Mouse (Mus musculus): ENCODE measurements around the gene Fggy. TPM values are rescaled to one million over a fixed set of nuclear protein-coding genes. Genes with fewer than 3 reads are reported as not detected.

Fggy gene
- polyA plus RNA-seq, 2 experiments, result 14.9 to 19.3 TPM

- 71% methylated on average over 2 of the region's 2 CpGs for WGBS (ENCODE audit: insufficient replicate concordance)
- ATAC-seq (ENCODE audit: insufficient read depth), result no peak
- TF ChIP-seq CTCF (IDR thresholded peaks at IDR 0.05; ENCODE audit: low read depth) (no peak), EP300 (IDR thresholded peaks at IDR 0.05; ENCODE audit: low read depth) (no peak)
Measured at GRCm38 (mm10) chr4:95852257-95852656, 294.9 kb downstream of the Fggy start.

GRCm38 (mm10) chr4:95856008-95856407 is 298.7 kb downstream of the Fggy start:
- Histone ChIP-seq H3K9me3 (ENCODE audit: control insufficient read depth, low read length) (no peaks in the 10 kb centered on the region), H3K4me2 (ENCODE audit: low read depth) (no peak overlapping the region), H3K27me3 (ENCODE audit: control insufficient read depth, insufficient read depth, low read length) (no peaks in the 10 kb centered on the region), H3K4me3 (ENCODE audit: insufficient read depth in 1 of 2, low read depth in 2 of 2, low read length in 2 of 2) (no peak overlapping the region), H3K27ac (no peak overlapping the region), H3K36me3 (replicated peaks; ENCODE audit: control insufficient read depth, insufficient read depth, low read depth) (no peaks in the 10 kb centered on the region), H3K4me1 (replicated peaks; ENCODE audit: control insufficient read depth in 2 of 2, insufficient read depth in 2 of 2, low read length in 1 of 2) (no peaks in the 10 kb centered on the region), H3K9ac (replicated peaks) (no peak overlapping the region)
- ATAC-seq (ENCODE audit: insufficient read depth) (no peak), DNase-seq (ENCODE audit: low read depth in 3 of 3, low spot score in 3 of 3) (no peak)
- WGBS (ENCODE audit: insufficient replicate concordance), result 67% methylated on average over 2 of the region's 2 CpGs
- no peak for TF ChIP-seq CTCF (IDR thresholded peaks at IDR 0.05; ENCODE audit: low read depth)
- TF ChIP-seq EP300 (IDR thresholded peaks at IDR 0.05; ENCODE audit: low read depth), result no peak

More at GRCm38 (mm10) chr4:95852257-95852656, 294.9 kb downstream of the Fggy start:
- Histone ChIP-seq H3K9me3 (ENCODE audit: control insufficient read depth, low read length) (no peaks in the 10 kb centered on the region), H3K4me3 (ENCODE audit: insufficient read depth in 1 of 2, low read depth in 2 of 2, low read length in 2 of 2) (no peak overlapping the region), H3K27me3 (ENCODE audit: control insufficient read depth, insufficient read depth, low read length) (no peaks in the 10 kb centered on the region), H3K27ac (no peak overlapping the region), H3K4me1 (replicated peaks; ENCODE audit: control insufficient read depth in 2 of 2, insufficient read depth in 2 of 2, low read length in 1 of 2) (no peaks in the 10 kb centered on the region), H3K4me2 (ENCODE audit: low read depth) (no peak overlapping the region), H3K36me3 (replicated peaks; ENCODE audit: control insufficient read depth, insufficient read depth, low read depth) (no peaks in the 10 kb centered on the region), H3K9ac (replicated peaks) (no peak overlapping the region)
- no peak for DNase-seq (ENCODE audit: low read depth in 3 of 3, low spot score in 3 of 3)

- ATAC-seq (ENCODE audit: insufficient read depth) (no peak), DNase-seq (ENCODE audit: low read depth in 3 of 3, low spot score in 3 of 3) (no peak)
- H3K9me3 ChIP-seq (ENCODE audit: control insufficient read depth, low read length), result no peaks in the 10 kb centered on the region
- H3K4me2 ChIP-seq (ENCODE audit: low read depth), result no peak overlapping the region
- H3K9ac ChIP-seq (replicated peaks), result no peak overlapping the region
- H3K4me3 ChIP-seq (ENCODE audit: insufficient read depth in 1 of 2, low read depth in 2 of 2, low read length in 2 of 2), result no peak overlapping the region
- no peaks in the 10 kb centered on the region for H3K36me3 ChIP-seq (replicated peaks; ENCODE audit: control insufficient read depth, insufficient read depth, low read depth)
- no peaks in the 10 kb centered on the region for H3K27me3 ChIP-seq (ENCODE audit: control insufficient read depth, insufficient read depth, low read length)
- TF ChIP-seq CTCF (IDR thresholded peaks at IDR 0.05; ENCODE audit: low read depth), result no peak
- no peak for TF ChIP-seq EP300 (IDR thresholded peaks at IDR 0.05; ENCODE audit: low read depth)
- H3K27ac ChIP-seq, result no peak overlapping the region
- peaks cover 0 to 6% of the 10 kb centered on the region in 2 experiments; a peak in 1 of 4 replicates for H3K4me1 ChIP-seq (replicated peaks; ENCODE audit: control insufficient read depth in 2 of 2, insufficient read depth in 2 of 2, low read length in 1 of 2)
- WGBS (ENCODE audit: insufficient replicate concordance), result 32% methylated on average over 3 of the region's 3 CpGs
Measured at GRCm38 (mm10) chr4:95860601-95861000, 303.3 kb downstream of the Fggy start.

- no peak for TF ChIP-seq EP300 (IDR thresholded peaks at IDR 0.05; ENCODE audit: low read depth)
- TF ChIP-seq CTCF (IDR thresholded peaks at IDR 0.05; ENCODE audit: low read depth), result no peak
- peaks cover 0 to 6% of the 10 kb centered on the region in 2 experiments; a peak in 1 of 4 replicates for H3K4me1 ChIP-seq (replicated peaks; ENCODE audit: control insufficient read depth in 2 of 2, insufficient read depth in 2 of 2, low read length in 1 of 2)
- H3K9ac ChIP-seq (replicated peaks), result no peak overlapping the region
- 67% methylated on average over 4 of the region's 4 CpGs for WGBS (ENCODE audit: insufficient replicate concordance)
- no peak for DNase-seq (ENCODE audit: low read depth in 3 of 3, low spot score in 3 of 3)
- H3K4me2 ChIP-seq (ENCODE audit: low read depth), result no peak overlapping the region
- H3K4me3 ChIP-seq (ENCODE audit: insufficient read depth in 1 of 2, low read depth in 2 of 2, low read length in 2 of 2), result no peak overlapping the region
- H3K27me3 ChIP-seq (ENCODE audit: control insufficient read depth, insufficient read depth, low read length), result no peaks in the 10 kb centered on the region
- H3K9me3 ChIP-seq (ENCODE audit: control insufficient read depth, low read length), result no peaks in the 10 kb centered on the region
- no peaks in the 10 kb centered on the region for H3K36me3 ChIP-seq (replicated peaks; ENCODE audit: control insufficient read depth, insufficient read depth, low read depth)
- no peak for ATAC-seq (ENCODE audit: insufficient read depth)
- H3K27ac ChIP-seq, result no peak overlapping the region
Measured at GRCm38 (mm10) chr4:95861074-95861473, 303.8 kb downstream of the Fggy start.

GRCm38 (mm10) chr4:95861741-95862155 is 304.4 kb downstream of the Fggy start:
- ATAC-seq (ENCODE audit: insufficient read depth) (no peak), DNase-seq (ENCODE audit: low read depth in 3 of 3, low spot score in 3 of 3) (no peak)
- WGBS (ENCODE audit: insufficient replicate concordance), result 75% methylated on average over 5 of the region's 5 CpGs
- Histone ChIP-seq H3K4me3 (ENCODE audit: insufficient read depth in 1 of 2, low read depth in 2 of 2, low read length in 2 of 2) (no peak overlapping the region), H3K4me1 (replicated peaks; ENCODE audit: control insufficient read depth in 2 of 2, insufficient read depth in 2 of 2, low read length in 1 of 2) (peaks cover 0 to 6% of the 10 kb centered on the region in 2 experiments; a peak in 1 of 4 replicates), H3K4me2 (ENCODE audit: low read depth) (no peak overlapping the region), H3K9me3 (ENCODE audit: control insufficient read depth, low read length) (no peaks in the 10 kb centered on the region), H3K27me3 (ENCODE audit: control insufficient read depth, insufficient read depth, low read length) (no peaks in the 10 kb centered on the region), H3K27ac (no peak overlapping the region), H3K9ac (replicated peaks) (no peak overlapping the region), H3K36me3 (replicated peaks; ENCODE audit: control insufficient read depth, insufficient read depth, low read depth) (no peaks in the 10 kb centered on the region)
- no peak for TF ChIP-seq CTCF (IDR thresholded peaks at IDR 0.05; ENCODE audit: low read depth)
- TF ChIP-seq EP300 (IDR thresholded peaks at IDR 0.05; ENCODE audit: low read depth), result no peak

All from liver, embryonic 14.5 days (tissue).